Mouse (Mus musculus): ENCODE results near the gene Ola1. TPM values are rescaled to one million over a fixed set of nuclear protein-coding genes. Genes with fewer than 3 reads are reported as not detected.
A peak's percentile ranks its signal among the peaks of the same experiment; 100 is the strongest.

The Ola1 gene
- polyA plus RNA-seq, 1 experiment from 2014 or later, result 97.2 TPM

DNA sequence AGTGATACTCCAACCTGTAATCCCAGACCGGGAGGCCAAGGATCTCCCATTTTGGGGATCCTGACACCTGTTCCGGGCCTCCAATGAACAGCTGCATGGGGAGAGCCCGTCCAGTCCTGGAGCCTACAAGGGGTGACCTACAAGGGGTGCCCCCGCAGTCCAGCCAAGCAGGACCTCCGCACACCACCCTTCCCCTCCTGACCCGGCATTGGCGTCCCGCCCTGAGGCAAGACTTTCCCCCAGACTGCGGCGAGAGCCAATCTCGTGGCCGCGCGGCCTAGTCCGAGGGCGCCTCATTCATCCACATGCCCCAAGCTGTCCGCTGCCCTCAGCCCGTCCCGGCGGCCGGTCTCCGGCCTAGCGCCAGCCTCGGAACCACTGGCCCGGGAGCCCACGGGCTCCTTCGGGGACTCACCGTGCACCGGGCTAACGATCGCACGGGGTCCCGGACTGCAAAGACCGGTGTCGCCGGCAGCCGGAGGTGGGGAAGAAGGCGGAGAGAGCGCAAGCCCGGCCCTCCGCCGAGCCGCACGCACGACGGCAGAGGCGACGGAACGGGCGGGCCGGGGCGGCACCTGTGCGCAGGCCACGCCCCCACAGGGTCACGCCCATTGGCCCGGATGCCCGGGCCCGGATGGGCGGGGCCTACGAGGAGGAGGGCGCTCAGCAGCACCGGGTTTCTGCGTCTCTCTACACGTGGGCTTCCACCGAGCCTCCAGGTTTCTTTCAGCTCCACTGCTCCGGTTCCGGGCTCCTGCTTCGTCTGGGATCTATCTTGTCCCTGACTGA, 4.7 kb downstream of the Ola1 start:
- Histone ChIP-seq H3K9ac (replicated peaks) (peak overlapping the region; percentile 88), H3K9me3 (no peaks in the 10 kb centered on the region), H3K36me3 (peaks cover 7% of the 10 kb centered on the region), H3K4me2 (replicated peaks) (peak overlapping the region; percentile 95), H3K4me1 (peaks cover 23% of the 10 kb centered on the region), H3K27ac (replicated peaks) (peak overlapping the region; percentile 52), H3K4me3 (peak overlapping the region; percentile 89), H3K27me3 (no peaks in the 10 kb centered on the region)
- under 1% methylated on average over 62 of the region's 68 CpGs for WGBS
- ATAC-seq (replicated peaks), result peak; percentile 98

DNA sequence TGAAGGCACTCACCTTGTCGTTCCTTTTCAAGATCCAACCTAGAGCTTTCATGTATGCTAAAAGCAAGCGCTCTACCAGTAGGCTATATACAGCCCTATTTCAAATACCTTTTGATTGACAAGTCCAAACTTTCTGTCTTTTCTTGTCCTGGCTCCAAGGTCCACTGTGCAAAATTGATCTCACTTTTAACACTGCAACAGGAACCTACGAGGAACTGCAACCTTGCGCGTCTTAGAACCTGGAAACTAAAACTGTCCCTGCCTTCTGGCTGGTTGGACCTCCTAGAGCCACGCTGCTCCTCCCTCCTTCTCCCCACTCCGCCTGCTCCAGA, 5.2 kb downstream of the Ola1 start:
- no peak; the same call in 1 of the 2 replicates for ATAC-seq (replicated peaks)
- H3K27ac ChIP-seq (replicated peaks), result 0 out of 2 replicates have a peak overlapping the region, but pooled peaks have one; percentile 52
- H3K9ac ChIP-seq (replicated peaks), result peak overlapping the region; percentile 88
- H3K4me1 ChIP-seq, result peaks cover 23% of the 10 kb centered on the region
- H3K4me3 ChIP-seq, result peak overlapping the region; percentile 89
- H3K9me3 ChIP-seq, result no peaks in the 10 kb centered on the region
- no peaks in the 10 kb centered on the region for H3K27me3 ChIP-seq
- H3K36me3 ChIP-seq, result peaks cover 7% of the 10 kb centered on the region
- 22% methylated on average over 7 of the region's 7 CpGs for WGBS
- H3K4me2 ChIP-seq (replicated peaks), result peak overlapping the region; percentile 95

DNA sequence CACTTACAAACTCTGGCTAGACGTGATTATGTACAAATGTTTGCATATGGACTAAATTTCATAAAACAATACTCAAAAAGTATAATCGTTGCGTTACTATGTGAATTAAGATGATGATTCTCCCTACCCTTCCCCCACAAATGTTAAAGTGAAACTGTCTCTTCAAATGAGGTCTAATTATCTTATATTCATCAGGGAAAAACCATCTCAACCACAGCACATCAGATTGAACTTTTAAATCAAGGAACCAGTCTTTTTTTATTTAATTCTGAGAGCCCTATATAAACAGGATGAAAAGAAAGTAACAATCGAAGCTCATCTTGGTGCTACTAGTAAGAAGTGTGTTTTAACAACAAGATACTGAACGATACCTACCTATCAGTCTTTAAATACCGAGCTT, 14.4 kb downstream of the Ola1 start:
- no peak for ATAC-seq (replicated peaks)
- Histone ChIP-seq H3K4me2 (replicated peaks) (no peak overlapping the region), H3K9ac (replicated peaks) (no peak overlapping the region), H3K27ac (replicated peaks) (no peak overlapping the region), H3K36me3 (0 out of 2 replicates have a peak, but pooled peaks cover 3% of the 10 kb centered on the region), H3K4me1 (no peaks in the 10 kb centered on the region), H3K9me3 (no peaks in the 10 kb centered on the region), H3K4me3 (no peak overlapping the region), H3K27me3 (no peaks in the 10 kb centered on the region)
- WGBS, result 82% methylated on average over 6 of the region's 6 CpGs

DNA sequence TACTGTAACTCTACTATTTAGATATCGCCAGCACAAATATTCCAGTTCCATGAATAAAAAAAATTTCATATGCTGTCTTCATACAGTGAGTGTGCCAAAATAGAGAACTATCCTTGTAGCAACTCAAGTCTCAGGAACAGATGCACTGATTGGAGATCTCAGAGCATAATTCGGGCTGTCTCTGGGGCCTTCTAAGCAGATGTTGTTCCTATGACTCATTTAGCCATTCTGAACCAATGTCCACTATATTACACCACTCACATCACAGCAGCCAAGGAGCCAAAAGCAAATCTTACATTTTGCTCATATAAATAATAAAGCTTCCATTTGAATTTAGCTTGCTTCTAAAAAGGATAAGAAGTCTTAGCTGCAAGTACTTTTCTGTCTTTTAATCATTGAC, 30.2 kb downstream of the Ola1 start:
- no peak for ATAC-seq (replicated peaks)
- H3K27me3 ChIP-seq, result no peaks in the 10 kb centered on the region
- 90% methylated on average over 2 of the region's 2 CpGs for WGBS

DNA sequence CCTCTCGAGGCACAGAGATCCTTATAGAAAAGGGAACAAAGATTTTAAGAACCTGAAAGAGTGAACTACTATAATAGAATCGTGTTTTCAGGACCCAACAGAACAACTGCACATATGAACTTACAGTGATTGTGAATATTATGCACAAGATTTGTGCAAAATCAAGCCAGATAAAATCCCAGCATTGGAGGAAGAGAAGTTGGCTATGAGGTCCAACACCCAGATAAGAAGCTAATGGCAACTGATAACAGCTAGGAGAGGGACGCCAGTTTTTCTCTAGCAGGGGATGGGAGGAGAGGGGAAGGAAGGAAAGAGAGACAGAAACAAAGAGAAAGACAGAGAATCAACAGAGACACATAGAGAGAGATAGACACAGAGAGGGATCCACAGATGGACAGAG, 33.5 kb downstream of the Ola1 start:
- no peak for ATAC-seq (replicated peaks)
- no peaks in the 10 kb centered on the region for H3K4me1 ChIP-seq

More for the DNA sequence above, 30.2 kb downstream of the Ola1 start:
- Histone ChIP-seq H3K27ac (replicated peaks) (no peak overlapping the region), H3K36me3 (no peaks in the 10 kb centered on the region), H3K9me3 (no peaks in the 10 kb centered on the region), H3K4me1 (no peaks in the 10 kb centered on the region), H3K4me3 (no peak overlapping the region), H3K9ac (replicated peaks) (no peak overlapping the region), H3K4me2 (replicated peaks) (no peak overlapping the region)

DNA sequence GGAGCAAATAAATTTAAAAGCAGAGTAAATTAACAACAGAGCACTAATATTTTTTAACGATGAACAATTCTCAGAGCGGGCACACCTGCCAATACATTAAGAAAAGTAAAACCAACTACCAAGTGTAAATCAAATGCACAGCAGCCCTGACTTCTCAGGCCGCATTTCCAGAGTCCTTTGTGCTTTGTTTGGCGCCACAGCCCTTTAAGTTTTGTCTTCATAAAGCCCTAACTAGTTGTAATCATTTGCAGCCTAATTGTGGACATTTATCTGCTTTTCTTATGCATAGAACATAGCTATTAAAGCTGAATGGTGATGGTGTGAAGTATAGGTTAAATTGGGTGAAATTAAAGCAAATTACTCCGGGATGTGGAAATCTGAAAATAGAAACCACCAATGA, 49.2 kb downstream of the Ola1 start:
- no peaks in the 10 kb centered on the region for H3K36me3 ChIP-seq
- no peak overlapping the region for H3K27ac ChIP-seq (replicated peaks)
- H3K4me3 ChIP-seq, result no peak overlapping the region

More for the DNA sequence above, 33.5 kb downstream of the Ola1 start:
- Histone ChIP-seq H3K9ac (replicated peaks) (no peak overlapping the region), H3K27ac (replicated peaks) (no peak overlapping the region), H3K4me3 (no peak overlapping the region), H3K9me3 (no peaks in the 10 kb centered on the region), H3K4me2 (replicated peaks) (no peak overlapping the region), H3K27me3 (no peaks in the 10 kb centered on the region), H3K36me3 (no peaks in the 10 kb centered on the region)
- WGBS, result 66% methylated on average over 3 of the region's 3 CpGs

DNA sequence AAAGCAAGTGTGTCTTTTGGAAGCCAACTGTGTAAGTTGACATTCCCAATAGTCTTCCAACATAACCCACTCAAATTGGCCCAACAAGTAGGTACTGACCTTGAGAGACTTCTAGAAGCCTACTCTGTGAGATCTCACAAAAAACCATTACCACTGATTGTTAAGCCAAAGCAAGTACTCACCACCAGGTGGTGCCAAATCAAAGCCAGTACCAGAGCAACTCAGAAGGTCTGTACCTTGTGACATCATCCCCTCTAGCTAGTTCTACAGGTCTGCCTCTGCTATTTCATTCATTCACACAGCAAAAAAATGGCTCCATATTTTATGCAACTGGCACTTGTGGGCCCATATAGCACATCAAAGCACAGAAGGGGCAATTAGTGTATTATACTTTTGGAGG, 51.6 kb downstream of the Ola1 start:
- H3K9me3 ChIP-seq, result no peaks in the 10 kb centered on the region
- no peak overlapping the region for H3K27ac ChIP-seq (replicated peaks)
- no peak overlapping the region for H3K4me3 ChIP-seq
- no peaks in the 10 kb centered on the region for H3K36me3 ChIP-seq
- H3K4me1 ChIP-seq, result peaks cover 9% of the 10 kb centered on the region; the same call in 1 of the 2 replicates
- H3K4me2 ChIP-seq (replicated peaks), result no peak overlapping the region
- ATAC-seq (replicated peaks), result no peak
- H3K27me3 ChIP-seq, result no peaks in the 10 kb centered on the region
- H3K9ac ChIP-seq (replicated peaks), result no peak overlapping the region

More for the DNA sequence above, 49.2 kb downstream of the Ola1 start:
- ATAC-seq (replicated peaks), result no peak
- Histone ChIP-seq H3K4me1 (peaks cover 9% of the 10 kb centered on the region; the same call in 1 of the 2 replicates), H3K27me3 (no peaks in the 10 kb centered on the region), H3K9me3 (no peaks in the 10 kb centered on the region), H3K4me2 (replicated peaks) (no peak overlapping the region), H3K9ac (replicated peaks) (no peak overlapping the region)
- 39% methylated on average over 5 of the region's 5 CpGs for WGBS

DNA sequence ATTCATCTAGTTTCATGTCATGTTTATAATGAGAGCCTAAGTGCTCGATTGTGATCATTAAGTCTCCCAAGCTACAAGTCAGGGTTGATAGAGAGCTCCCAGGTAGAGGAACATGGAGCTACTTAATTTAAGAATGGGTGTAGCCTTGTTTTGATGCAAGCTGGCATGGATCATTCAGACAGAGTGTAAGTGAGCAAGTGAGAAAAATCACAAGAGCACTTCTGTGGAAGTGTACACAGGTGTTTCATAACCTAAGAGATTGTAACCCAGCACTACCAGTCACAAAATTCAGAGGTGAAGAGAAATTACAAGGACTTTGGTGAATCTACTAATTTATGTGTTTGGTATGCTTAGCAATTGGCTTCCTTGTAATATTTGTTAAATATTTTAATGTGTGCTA, 54.1 kb downstream of the Ola1 start:
- Histone ChIP-seq H3K27me3 (no peaks in the 10 kb centered on the region), H3K4me3 (no peak overlapping the region), H3K9me3 (no peaks in the 10 kb centered on the region), H3K27ac (replicated peaks) (no peak overlapping the region), H3K9ac (replicated peaks) (no peak overlapping the region), H3K4me1 (0 out of 2 replicates have a peak, but pooled peaks cover 3% of the 10 kb centered on the region), H3K36me3 (no peaks in the 10 kb centered on the region), H3K4me2 (replicated peaks) (no peak overlapping the region)
- ATAC-seq (replicated peaks), result no peak
- WGBS, result 80% methylated on average over 1 of the region's 1 CpGs

DNA sequence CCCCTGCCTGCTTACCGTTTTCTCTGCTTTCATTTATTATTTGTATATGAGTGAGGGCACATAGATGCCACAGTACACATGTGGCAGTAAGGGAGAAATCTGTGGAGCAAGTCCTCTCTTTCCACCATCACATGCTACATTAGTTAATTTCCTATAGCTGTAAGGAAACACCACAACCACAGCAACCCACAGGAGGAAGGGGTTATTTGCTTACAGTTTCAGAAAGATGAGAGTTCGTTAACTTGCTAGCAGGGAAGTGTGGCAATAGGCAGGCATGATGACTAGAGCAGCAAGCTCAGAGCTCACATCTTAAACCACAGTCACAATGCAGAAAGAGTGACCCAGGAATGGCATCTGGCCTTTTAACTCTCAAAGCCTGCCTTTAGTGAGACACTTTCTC, 58.0 kb downstream of the Ola1 start:
- Histone ChIP-seq H3K4me1 (no peaks in the 10 kb centered on the region), H3K4me3 (no peak overlapping the region), H3K9me3 (no peaks in the 10 kb centered on the region), H3K27me3 (no peaks in the 10 kb centered on the region), H3K4me2 (replicated peaks) (no peak overlapping the region), H3K27ac (replicated peaks) (no peak overlapping the region), H3K36me3 (no peaks in the 10 kb centered on the region), H3K9ac (replicated peaks) (no peak overlapping the region)
- ATAC-seq (replicated peaks), result no peak
- WGBS, result 73% methylated on average over 2 of the region's 2 CpGs

DNA sequence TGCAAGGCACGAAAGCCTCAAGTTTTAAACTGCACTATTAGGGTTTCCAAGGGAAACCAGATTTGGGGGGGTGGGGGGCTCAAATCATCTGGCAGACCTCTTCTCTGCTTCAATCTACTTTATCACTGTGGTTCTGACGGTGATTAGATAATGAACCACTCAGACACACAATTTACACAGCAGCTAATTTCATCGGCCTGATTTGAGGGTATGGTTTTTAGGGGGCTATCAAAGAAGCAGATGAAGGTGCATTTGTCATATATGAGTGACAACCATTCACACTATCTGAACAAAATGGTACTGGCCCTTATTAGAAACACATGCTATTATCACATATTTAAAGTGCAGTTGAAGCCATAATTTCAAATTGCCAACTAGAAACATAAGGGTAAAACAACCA, 61.5 kb downstream of the Ola1 start:
- no peaks in the 10 kb centered on the region for H3K9me3 ChIP-seq
- H3K4me1 ChIP-seq, result no peaks in the 10 kb centered on the region
- H3K27ac ChIP-seq (replicated peaks), result no peak overlapping the region
- ATAC-seq (replicated peaks), result no peak
- 52% methylated on average over 3 of the region's 3 CpGs for WGBS
- no peak overlapping the region for H3K9ac ChIP-seq (replicated peaks)
- H3K36me3 ChIP-seq, result peaks cover 2% of the 10 kb centered on the region; the same call in 1 of the 2 replicates
- H3K4me2 ChIP-seq (replicated peaks), result no peak overlapping the region
- H3K27me3 ChIP-seq, result no peaks in the 10 kb centered on the region
- H3K4me3 ChIP-seq, result no peak overlapping the region

DNA sequence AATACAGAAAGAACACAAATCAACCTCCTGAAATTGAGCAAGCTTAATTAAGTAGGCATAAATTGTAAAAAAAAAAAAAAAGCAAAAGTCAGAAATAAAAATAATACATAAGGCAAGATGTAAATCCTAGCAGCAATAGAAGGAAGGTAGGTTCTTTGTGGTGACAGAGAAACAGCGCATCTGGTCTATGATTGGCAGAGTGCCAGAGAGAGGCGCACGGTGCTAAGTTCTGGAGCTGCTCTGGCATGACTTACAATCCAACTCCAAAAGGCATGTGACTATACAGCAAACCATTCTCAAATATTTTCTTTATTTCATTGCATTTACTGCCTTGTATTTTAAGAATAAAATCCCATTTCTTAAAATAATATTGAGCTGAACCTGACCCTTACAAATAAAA, 68.2 kb downstream of the Ola1 start:
- WGBS, result 34% methylated on average over 3 of the region's 3 CpGs
- ATAC-seq (replicated peaks), result no peak
- no peak overlapping the region for H3K4me3 ChIP-seq
- H3K4me2 ChIP-seq (replicated peaks), result no peak overlapping the region
- no peaks in the 10 kb centered on the region for H3K9me3 ChIP-seq
- H3K27me3 ChIP-seq, result no peaks in the 10 kb centered on the region
- H3K4me1 ChIP-seq, result no peaks in the 10 kb centered on the region
- H3K36me3 ChIP-seq, result peaks cover 2% of the 10 kb centered on the region; the same call in 1 of the 2 replicates
- no peak overlapping the region for H3K27ac ChIP-seq (replicated peaks)
- H3K9ac ChIP-seq (replicated peaks), result no peak overlapping the region

DNA sequence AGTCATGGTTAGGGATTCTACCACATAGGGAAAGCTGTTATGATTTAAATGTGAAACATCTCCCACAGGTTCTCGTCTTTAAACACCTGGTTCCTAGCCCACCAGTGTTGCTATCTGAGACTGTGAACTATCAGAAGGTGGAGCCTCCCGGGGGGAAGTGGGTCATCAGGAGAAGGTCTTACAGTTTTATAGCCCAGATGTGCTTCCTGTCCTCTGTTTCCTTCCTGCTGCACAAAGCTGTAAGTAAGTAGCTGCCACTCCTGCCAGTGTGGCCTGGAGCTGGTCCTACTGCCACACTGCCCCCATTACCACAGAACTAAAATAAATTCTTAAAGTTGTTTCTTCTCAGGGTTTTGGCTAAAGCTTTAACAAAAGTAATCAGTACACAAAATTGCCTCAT, 72.6 kb downstream of the Ola1 start:
- no peaks in the 10 kb centered on the region for H3K9me3 ChIP-seq
- no peak overlapping the region for H3K9ac ChIP-seq (replicated peaks)
- H3K27ac ChIP-seq (replicated peaks), result no peak overlapping the region
- H3K4me3 ChIP-seq, result no peak overlapping the region
- ATAC-seq (replicated peaks), result no peak
- 82% methylated on average over 2 of the region's 2 CpGs for WGBS
- H3K4me2 ChIP-seq (replicated peaks), result no peak overlapping the region
- H3K36me3 ChIP-seq, result no peaks in the 10 kb centered on the region
- H3K27me3 ChIP-seq, result no peaks in the 10 kb centered on the region
- peaks cover 9% of the 10 kb centered on the region for H3K4me1 ChIP-seq

DNA sequence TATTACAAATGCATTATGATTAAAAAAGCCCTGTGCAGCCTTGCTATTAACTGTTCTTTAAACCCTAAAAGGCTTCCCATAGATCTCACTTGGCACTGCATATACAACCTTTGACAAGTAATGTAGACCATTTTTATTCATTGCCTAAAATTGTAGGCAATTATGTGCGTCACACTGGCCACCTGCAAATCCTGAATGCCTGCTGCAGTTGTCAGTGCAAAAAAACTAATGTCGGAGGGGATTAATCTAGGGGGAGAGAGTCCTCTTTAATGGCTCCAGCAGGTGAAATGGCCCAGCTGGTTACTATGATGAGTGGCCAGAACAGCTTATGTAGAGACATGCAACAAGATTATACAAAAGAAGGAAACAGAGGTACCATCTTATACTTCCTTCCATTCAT, 75.0 kb downstream of the Ola1 start:
- no peak for ATAC-seq (replicated peaks)
- Histone ChIP-seq H3K27ac (replicated peaks) (no peak overlapping the region), H3K4me3 (no peak overlapping the region), H3K36me3 (no peaks in the 10 kb centered on the region), H3K9ac (replicated peaks) (no peak overlapping the region), H3K27me3 (no peaks in the 10 kb centered on the region), H3K9me3 (no peaks in the 10 kb centered on the region), H3K4me1 (peaks cover 9% of the 10 kb centered on the region), H3K4me2 (replicated peaks) (no peak overlapping the region)
- 23% methylated on average over 2 of the region's 2 CpGs for WGBS

Data from forebrain, embryonic 15.5 days (tissue).